8 mouse cellular contexts compared by ENCODE assay signal in genomic region chr6:38381129-38381771, GRCm38 (mm10). TPM values are rescaled to one million over a fixed set of nuclear protein-coding genes. Genes with fewer than 3 reads are reported as not detected.
DNase-seq lines count a peak whose midpoint lies in the region; ATAC-seq lines count a peak whose summit lies in the region.

Gene Ttc26, plus strand, starts transcription at chr6:38381469.

- ATAC-seq in inflammation-experienced regulatory T-cells, adult 6 months = peak; percentile 98
- peak; percentile 96 for ATAC-seq in megakaryocyte-erythroid progenitor cell, adult 5-6 weeks (replicated peaks; ENCODE audit: low FRiP score, low TSS enrichment, poor library complexity, severe bottlenecking)

- intact Hi-C loops in gastrocnemius, postnatal 14 days (cut with DNase I; ENCODE audit: low total_unique reads) = no loop called here
- intact Hi-C loops in left cerebral cortex, postnatal 10 days (cut with DNase I) = no loop called here

- peak; percentile 86 to 96 for DNase-seq in adrenal gland, adult (ENCODE audit: inconsistent age in 2 of 2, low spot score in 1 of 2)
- DNase-seq in embryo, embryonic 10.5 days (ENCODE audit: low spot score) = peak; percentile 95
- peak; percentile 82 for DNase-seq in gastrocnemius, postnatal 14 days
- peak; percentile 88 to 93 for DNase-seq in left cerebral cortex, postnatal 10 days (ENCODE audit: extremely low spot score in 1 of 2, low spot score in 2 of 2)
- DNase-seq in right cerebral cortex, postnatal 25 days = peak; percentile 87
- peak; percentile 78 to 86 for DNase-seq in urinary bladder, postnatal 4 days (ENCODE audit: low spot score in 2 of 2)

RNA-seq across cellular contexts. Expression of gene Ttc26, which starts in this region (rescaled TPM):
- total RNA-seq in gastrocnemius, postnatal 14 days (2021) = 1 to 10 TPM; 1.1 to 1.5 TPM
- polyA plus RNA-seq in inflammation-experienced regulatory T-cells, adult 6 months (2017; shearing (Covaris generic)) = under 1 TPM in 1 of 3 experiments, not detected in 2; 0.14 TPM
- total RNA-seq in left cerebral cortex, postnatal 10 days (2021) = 1 to 10 TPM; 8.7 to 9.2 TPM
- 0.74 and 1.4 TPM in 2 replicates for total RNA-seq in megakaryocyte-erythroid progenitor cell, adult 5-6 weeks (2014; fragmentation: Nextera tagmentation)
- 1.2 and 1.5 TPM in 2 replicates for total RNA-seq in megakaryocyte-erythroid progenitor cell, adult 5-6 weeks (2017)

Comparison
In these comparisons a context has a peak if more than half of its experiments do, and no peak if none do; other contexts are left out.
1. Peak in every context shown above with its lines: DNase-seq and ATAC-seq.
2. Peak in ATAC-seq in inflammation-experienced regulatory T-cells, adult 6 months; RNA of the gene not detected or under 1 TPM.